Mouse (Mus musculus): ENCODE data around the gene Pnn. TPM values are rescaled to one million over a fixed set of nuclear protein-coding genes. Genes with fewer than 3 reads are reported as not detected.

Gene Pnn
- total and polyA plus RNA-seq, 3 experiments, result 38.4 to 216 (median 132) TPM

DNA sequence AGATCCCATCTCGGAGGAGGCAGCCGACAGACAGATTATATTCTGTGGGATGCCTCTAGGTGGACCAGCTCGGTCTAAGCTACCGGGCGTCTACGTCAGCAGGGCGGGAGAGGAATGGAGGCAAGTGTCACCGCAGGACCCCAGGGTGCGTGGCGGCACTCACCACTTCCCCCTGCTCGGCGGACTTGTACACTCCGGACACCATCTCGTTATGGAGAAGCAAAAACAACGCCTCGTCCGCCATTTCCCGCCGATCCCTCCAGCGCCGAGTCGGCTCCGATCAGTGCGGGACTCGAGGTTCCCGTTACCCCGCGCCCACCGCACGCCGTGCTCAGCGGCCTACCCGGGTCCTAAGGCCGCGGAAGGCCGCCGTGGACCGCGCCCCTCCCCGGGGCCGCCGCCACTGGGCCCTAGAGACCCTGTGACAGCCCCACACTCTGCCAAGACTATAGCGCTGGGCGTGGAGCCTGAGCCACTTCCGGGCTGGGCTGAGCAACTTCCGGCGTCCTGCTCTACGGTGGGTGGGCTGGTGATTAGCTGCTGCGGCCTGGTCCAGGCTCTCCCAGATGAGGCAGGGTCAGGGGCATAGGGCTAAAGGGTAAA is 5.6 kb upstream of the Pnn start, which contains the start of gene Trappc6b (continued):
- TF ChIP-seq USF2 (IDR thresholded peaks at IDR 0.05; ENCODE audit: borderline replicate concordance in 1 of 2, insufficient read depth in 1 of 2, low read depth in 1 of 2, low read length in 2 of 2) (no peak), HCFC1 (IDR thresholded peaks at IDR 0.05; ENCODE audit: low read depth, low read length) (peak; percentile 76), MYB (IDR thresholded peaks at IDR 0.05; ENCODE audit: low read depth, low read length) (no peak), CHD2 (IDR thresholded peaks at IDR 0.05; ENCODE audit: low read length) (no peak), NELFE (IDR thresholded peaks at IDR 0.05; ENCODE audit: low read depth, low read length) (peak; percentile 82), TCF12 (IDR thresholded peaks at IDR 0.05; ENCODE audit: low read depth, low read length) (peak; percentile 62), ZC3H11A (IDR thresholded peaks at IDR 0.05; ENCODE audit: low read depth, low read length) (no peak), RAD21 (IDR thresholded peaks at IDR 0.05; ENCODE audit: low read depth, low read length) (no peak), ZMIZ1 (IDR thresholded peaks at IDR 0.05; ENCODE audit: low read depth, low read length) (peak; percentile 69; the same call in 1 of the 2 replicates), BHLHE40 (IDR thresholded peaks at IDR 0.05; ENCODE audit: borderline replicate concordance, low read depth, low read length) (no peak), GABPA (IDR thresholded peaks at IDR 0.05; ENCODE audit: low read depth, low read length) (no peak)

DNA sequence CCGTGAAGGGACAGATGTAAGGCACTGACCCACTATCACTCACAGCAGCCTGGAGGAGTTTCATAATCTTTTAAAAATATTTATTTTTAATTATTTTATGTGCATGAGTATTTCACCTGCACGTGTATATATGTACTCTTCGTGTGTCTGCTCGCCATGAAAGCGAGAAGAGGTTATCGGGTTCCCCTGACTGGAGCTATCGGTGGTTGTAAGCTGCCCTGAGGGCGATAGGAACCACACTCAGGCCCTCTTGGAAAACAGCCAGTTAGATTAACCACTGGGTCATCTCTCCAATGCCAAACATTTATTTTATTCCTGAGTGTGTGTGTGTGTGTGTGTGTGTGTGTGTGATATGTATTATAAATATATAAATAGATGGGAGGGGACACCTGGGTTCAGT is 1.8 kb upstream of the Pnn start:
- Histone ChIP-seq H3K36me3 (ENCODE audit: control insufficient read depth in 1 of 2, insufficient read depth in 2 of 2, low read length in 2 of 2) (peaks cover 17 to 28% of the 10 kb centered on the region in 2 experiments), H3K27me3 (ENCODE audit: control insufficient read depth in 1 of 2, insufficient read depth in 2 of 2, low read length in 2 of 2) (no peaks in the 10 kb centered on the region), H3K79me2 (ENCODE audit: control insufficient read depth, insufficient read depth, low read length, poor library complexity) (peaks cover 37% of the 10 kb centered on the region), H3K9ac (ENCODE audit: control insufficient read depth, low read depth, low read length, poor library complexity, severe bottlenecking) (peak overlapping the region; percentile 59), H3K9me3 (replicated peaks; ENCODE audit: insufficient read depth, low read length) (no peaks in the 10 kb centered on the region), H3K27ac (ENCODE audit: control insufficient read depth, low read depth, low read length) (peak overlapping the region; percentile 69), H3K4me1 (ENCODE audit: control insufficient read depth in 1 of 2, insufficient read depth in 2 of 2, low read length in 2 of 2) (peaks cover 3 to 15% of the 10 kb centered on the region in 2 experiments; a peak in 3 of 4 replicates), H3K4me3 (ENCODE audit: control insufficient read depth in 1 of 2, insufficient read depth in 1 of 2, low read depth in 2 of 2, low read length in 2 of 2) (peak overlapping the region; percentile 35 to 64)
- DNase-seq (ENCODE audit: low read depth, low spot score), result peak; percentile 65
- TF ChIP-seq CHD1 (IDR thresholded peaks at IDR 0.05; ENCODE audit: low read depth, low read length) (no peak), ZC3H11A (IDR thresholded peaks at IDR 0.05; ENCODE audit: low read depth, low read length) (no peak), POLR2AphosphoS5 (IDR thresholded peaks at IDR 0.05; ENCODE audit: borderline replicate concordance, low read depth, low read length) (no peak), NRF1 (IDR thresholded peaks at IDR 0.05; ENCODE audit: insufficient read depth, low read depth, low read length, poor library complexity, severe bottlenecking) (no peak), UBTF (IDR thresholded peaks at IDR 0.05; ENCODE audit: borderline replicate concordance, insufficient read depth, low read depth, low read length) (no peak), HCFC1 (IDR thresholded peaks at IDR 0.05; ENCODE audit: low read depth, low read length) (no peak), ETS1 (IDR thresholded peaks at IDR 0.05; ENCODE audit: low read depth, low read length) (peak; percentile 73), GABPA (IDR thresholded peaks at IDR 0.05; ENCODE audit: low read depth, low read length) (no peak), KAT2A (conservative IDR thresholded peaks at IDR 0.05; ENCODE audit: low read depth, low read length) (no peak), CHD2 (IDR thresholded peaks at IDR 0.05; ENCODE audit: low read length) (no peak), MAZ (IDR thresholded peaks at IDR 0.05; ENCODE audit: low read depth, low read length) (no peak), RAD21 (IDR thresholded peaks at IDR 0.05; ENCODE audit: low read depth, low read length) (no peak), TAL1 (IDR thresholded peaks at IDR 0.05; ENCODE audit: low read length) (peak; percentile 57), MXI1 (IDR thresholded peaks at IDR 0.05; ENCODE audit: low read depth, low read length) (peak; percentile 71), MAX (IDR thresholded peaks at IDR 0.05; ENCODE audit: low read length) (no peak; the same call in 1 of the 2 replicates), GATA1 (IDR thresholded peaks at IDR 0.05; ENCODE audit: low read depth, low read length) (peak; percentile 89), ZKSCAN1 (IDR thresholded peaks at IDR 0.05; ENCODE audit: low read depth, low read length) (no peak), SIN3A (IDR thresholded peaks at IDR 0.05; ENCODE audit: low read length) (no peak; the same call in 1 of the 2 replicates), EP300 (IDR thresholded peaks at IDR 0.05; ENCODE audit: low read depth in 1 of 2, low read length in 2 of 2) (peak; percentile 70 to 79), MEF2A (IDR thresholded peaks at IDR 0.05; ENCODE audit: extremely low read depth, insufficient replicate concordance, low read depth, low read length, poor library complexity, severe bottlenecking) (no peak), MAFK (IDR thresholded peaks at IDR 0.05; ENCODE audit: borderline replicate concordance, low read depth, low read length) (no peak), ZNF384 (IDR thresholded peaks at IDR 0.05; ENCODE audit: low read depth, low read length) (no peak), TBP (IDR thresholded peaks at IDR 0.05; ENCODE audit: low read depth, low read length) (0 out of 2 replicates have a peak, but pooled peaks have one; percentile 19), USF1 (IDR thresholded peaks at IDR 0.05; ENCODE audit: low read depth, low read length) (no peak), CTCF (IDR thresholded peaks at IDR 0.05 in 2 of 3, conservative IDR thresholded peaks at IDR 0.05 in 1 of 3; ENCODE audit: control insufficient read depth in 1 of 3, insufficient read depth in 1 of 3, low read depth in 2 of 3, low read length in 3 of 3, poor library complexity in 1 of 3, severe bottlenecking in 1 of 3) (no peak), MYB (IDR thresholded peaks at IDR 0.05; ENCODE audit: low read depth, low read length) (no peak), MYC (IDR thresholded peaks at IDR 0.05; ENCODE audit: low read depth, low read length) (no peak; the same call in 1 of the 2 replicates)

Data from MEL (cell line).